In the genomic region with DNA sequence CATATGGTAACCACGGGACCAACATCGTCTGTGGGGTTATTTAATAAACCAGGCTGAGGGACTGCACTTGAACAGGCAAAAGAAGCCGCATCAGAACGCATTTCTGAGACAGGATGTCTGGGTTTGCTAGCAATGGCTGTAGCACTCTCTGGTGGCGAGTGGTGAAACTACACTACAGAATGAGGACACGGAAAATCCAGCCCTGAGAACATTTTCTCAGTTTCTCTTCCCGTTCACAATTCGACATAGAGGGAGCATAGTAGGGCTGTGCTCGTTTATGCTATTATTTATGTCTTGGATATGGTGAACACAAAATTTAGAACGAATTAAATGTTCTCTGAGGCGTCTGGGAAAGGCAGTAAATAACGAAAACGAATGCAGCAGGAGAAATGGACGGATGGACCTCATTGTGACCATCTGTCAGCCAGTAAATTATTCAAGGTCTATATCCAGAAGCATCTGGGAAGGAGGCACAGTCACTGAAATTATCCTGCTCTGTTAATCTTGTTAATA, we compare ENCODE assay signal across 9 mouse cellular contexts. TPM values are rescaled to one million over a fixed set of nuclear protein-coding genes. Genes with fewer than 3 reads are reported as not detected.
DNase-seq lines count a peak whose midpoint lies in the region; ATAC-seq and TF ChIP-seq lines count a peak whose summit lies in the region.
"Had no signal": no experiment of that assay in that cellular context is flagged by ENCODE, and none has a peak within 500 bp of the region (broad histone marks: within the 10 kb centered on the region; RNA-seq: fewer than 3 reads in every experiment).

No protein-coding gene starts in this region.

- no peak overlapping the region for H3K9ac ChIP-seq in intestine, postnatal 0 days (ENCODE audit: low read depth, low read length)
- H3K9ac ChIP-seq: embryonic facial prominence, embryonic 12.5 days had no signal

- H3K4me2 ChIP-seq in intestine, postnatal 0 days (replicated peaks; ENCODE audit: low read depth) = peak overlapping the region; percentile 57
- H3K4me2 ChIP-seq: embryonic facial prominence, embryonic 12.5 days had no signal

- intact Hi-C loops in left cerebral cortex, postnatal 36 days (cut with DNase I) = loop anchor here (2.0 to 5.0 kb wide), 5 partner anchors 76 to 1366 kb away; a partner anchor contains a TSS

- H3K9me3 ChIP-seq in intestine, postnatal 0 days (ENCODE audit: control insufficient read depth) = no peaks in the 10 kb centered on the region
- H3K9me3 ChIP-seq: embryonic facial prominence, embryonic 12.5 days had no signal

- no peak overlapping the region for H3K27ac ChIP-seq in intestine, postnatal 0 days (ENCODE audit: low read depth, low read length)
- H3K27ac ChIP-seq: embryonic facial prominence, embryonic 12.5 days had no signal

- no peaks in the 10 kb centered on the region for H3K4me1 ChIP-seq in intestine, postnatal 0 days (replicated peaks; ENCODE audit: control insufficient read depth, insufficient read depth, low read length)
- H3K4me1 ChIP-seq: embryonic facial prominence, embryonic 12.5 days had no signal

- peak; percentile 79 for DNase-seq in 3T3-L1 (ENCODE audit: low read depth, low spot score)
- DNase-seq in adrenal gland, adult 18-20 months (ENCODE audit: low spot score in 2 of 2) = peak; percentile 65
- peak; percentile 89 for DNase-seq in embryo, embryonic 10.5 days (ENCODE audit: low spot score)
- peak; percentile 53 to 79 for DNase-seq in gastrocnemius, postnatal 4 days (ENCODE audit: low spot score in 2 of 2)
- DNase-seq in left cerebral cortex, postnatal 36 days (ENCODE audit: low spot score in 2 of 2) = peak; percentile 73 to 84
- DNase-seq in mesoderm, embryonic 11.5 days (ENCODE audit: low read depth, low spot score) = peak; percentile 82
- peak; percentile 58 to 66 for DNase-seq in right cerebral cortex, postnatal 36 days (ENCODE audit: low spot score in 2 of 2)

- H3K36me3 ChIP-seq in intestine, postnatal 0 days (ENCODE audit: control insufficient read depth, insufficient read depth) = 0 out of 2 replicates have a peak, but pooled peaks cover 4% of the 10 kb centered on the region

- H3K4me3 ChIP-seq in intestine, postnatal 0 days (ENCODE audit: low read depth, low read length) = peak overlapping the region; percentile 32
- H3K4me3 ChIP-seq: embryonic facial prominence, embryonic 12.5 days had no signal

- no peaks in the 10 kb centered on the region for H3K27me3 ChIP-seq in intestine, postnatal 0 days (replicated peaks; ENCODE audit: control insufficient read depth, insufficient read depth, low read length)
- H3K27me3 ChIP-seq: embryonic facial prominence, embryonic 12.5 days had no signal

- 11% methylated on average over 14 of the region's 14 CpGs for WGBS in intestine, postnatal 0 days

- TF ChIP-seq CTCF in intestine, postnatal 0 days (IDR thresholded peaks at IDR 0.05; ENCODE audit: low read depth) = peak; percentile 99

- ATAC-seq in intestine, postnatal 0 days = 0 out of 2 replicates have a peak, but pooled peaks have one; percentile 26

RNA-seq across cellular contexts. Expression of a gene that starts 48.8 kb away (rescaled TPM):
- not detected for total RNA-seq in adrenal gland, adult 18-20 months (2021)
- total RNA-seq in gastrocnemius, postnatal 4 days (2021) = under 1 TPM; 0.16 to 0.32 TPM
- not detected in 2 replicates for polyA plus RNA-seq in intestine, postnatal 0 days (2015; fragmentation: Nextera tagmentation; extraction: Ambion mirVana)
- under 1 TPM; 0.29 to 0.42 TPM for total RNA-seq in left cerebral cortex, postnatal 36 days (2021)
